In the genomic region with DNA sequence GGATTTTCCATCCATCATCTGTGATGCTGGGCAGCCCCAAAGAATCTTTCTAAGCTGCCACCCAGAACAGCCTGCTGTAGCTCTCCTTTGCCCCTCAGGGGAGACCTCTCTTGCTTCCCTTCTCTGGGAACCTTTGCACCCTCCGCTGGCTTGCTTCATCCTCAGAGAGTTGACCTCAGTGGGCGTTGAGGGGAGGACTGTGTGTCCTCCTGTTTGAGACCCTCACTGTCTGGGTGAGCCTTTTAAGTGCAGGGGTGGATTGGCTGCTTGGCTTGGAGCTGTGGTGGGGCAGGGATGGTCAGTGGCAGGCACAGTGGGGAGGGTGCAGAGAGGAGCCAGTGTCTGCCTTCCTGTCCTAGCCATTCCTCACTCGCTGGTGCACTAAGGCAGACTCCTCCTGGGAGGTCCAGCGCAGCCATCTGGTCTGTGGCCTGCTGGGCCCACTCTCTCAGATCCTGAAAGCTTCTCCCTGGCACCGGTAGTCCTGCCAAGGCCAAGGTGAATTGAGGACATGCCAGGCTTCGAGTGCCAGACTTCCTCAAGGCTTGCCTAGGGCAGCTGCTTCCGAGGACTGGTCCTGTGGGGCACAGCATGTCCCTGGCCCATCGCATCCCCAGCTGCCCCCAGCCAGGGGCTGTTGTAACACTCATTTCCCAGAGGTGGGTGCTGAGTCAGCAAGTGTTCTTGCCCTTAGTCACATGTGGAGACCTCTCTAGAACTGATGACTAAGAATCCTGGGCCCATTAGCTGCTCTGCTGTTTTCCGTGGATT, we compare ENCODE assay signal across 10 mouse cellular contexts. TPM values are rescaled to one million over a fixed set of nuclear protein-coding genes. Genes with fewer than 3 reads are reported as not detected.
DNase-seq lines count a peak whose midpoint lies in the region; ATAC-seq and TF ChIP-seq lines count a peak whose summit lies in the region.
"Had no signal": no experiment of that assay in that cellular context is flagged by ENCODE, and none has a peak within 500 bp of the region (broad histone marks: within the 10 kb centered on the region; RNA-seq: fewer than 3 reads in every experiment).

No protein-coding gene starts in this region.

- no peak overlapping the region for H3K4me3 ChIP-seq in heart, embryonic 12.5 days
- no peak overlapping the region for H3K4me3 ChIP-seq in C2C12 (ENCODE audit: insufficient read depth, poor library complexity, severe bottlenecking)
- H3K4me3 ChIP-seq in cerebellum, adult 2 months (replicated peaks; ENCODE audit: insufficient read depth, low read depth, low read length), result no peak overlapping the region
- H3K4me3 ChIP-seq in stomach, postnatal 0 days (ENCODE audit: low read depth, low read length), result no peak overlapping the region
- no peak overlapping the region for H3K4me3 ChIP-seq in liver, postnatal 0 days (ENCODE audit: low read depth, low read length)
- H3K4me3 ChIP-seq in intestine, postnatal 0 days (ENCODE audit: low read depth, low read length), result no peak overlapping the region

- H3ac ChIP-seq in C2C12 (ENCODE audit: control insufficient read depth, insufficient read length, low read depth), result no peak overlapping the region

- no peak for TF ChIP-seq CTCF in C2C12 (IDR thresholded peaks at IDR 0.05; ENCODE audit: control insufficient read depth, insufficient read depth, insufficient read length)
- 0 out of 2 replicates have a peak, but pooled peaks have one; percentile 4 for TF ChIP-seq CTCF in cerebellum, adult 2 months (IDR thresholded peaks at IDR 0.05; ENCODE audit: borderline replicate concordance, insufficient read depth, low read depth, low read length)
- no peak for TF ChIP-seq CTCF in stomach, postnatal 0 days (IDR thresholded peaks at IDR 0.05; ENCODE audit: low read depth)
- TF ChIP-seq CTCF in liver, postnatal 0 days (IDR thresholded peaks at IDR 0.05; ENCODE audit: low read depth), result no peak
- no peak for TF ChIP-seq CTCF in intestine, postnatal 0 days (IDR thresholded peaks at IDR 0.05; ENCODE audit: low read depth)

- 56% methylated on average over 9 of the region's 9 CpGs for WGBS in heart, embryonic 12.5 days
- WGBS in cerebellum, adult 2 months, result 7% methylated on average over 9 of the region's 9 CpGs
- 56% methylated on average over 9 of the region's 9 CpGs for WGBS in stomach, postnatal 0 days
- WGBS in liver, postnatal 0 days (ENCODE audit: insufficient replicate concordance), result 60% methylated on average over 9 of the region's 9 CpGs
- 66% methylated on average over 9 of the region's 9 CpGs for WGBS in intestine, postnatal 0 days

- no peak overlapping the region for H3K27ac ChIP-seq in heart, embryonic 12.5 days (ENCODE audit: poor library complexity, severe bottlenecking)
- peak overlapping the region; percentile 81 for H3K27ac ChIP-seq in cerebellum, adult 2 months (ENCODE audit: insufficient read depth, low read length)
- H3K27ac ChIP-seq in stomach, postnatal 0 days (replicated peaks), result no peak overlapping the region
- no peak overlapping the region for H3K27ac ChIP-seq in liver, postnatal 0 days (ENCODE audit: low read depth)
- no peak overlapping the region for H3K27ac ChIP-seq in intestine, postnatal 0 days (ENCODE audit: low read depth, low read length)
- H3K27ac ChIP-seq: kidney, postnatal 0 days had no signal

- peak; percentile 68 to 80 for DNase-seq in heart, adult 18-20 months
- DNase-seq in cerebellum, adult 2 months, result peak; percentile 97 to 98
- DNase-seq in heart, postnatal 14 days, result peak; percentile 55 to 61
- DNase-seq in stomach, postnatal 0 days (ENCODE audit: low spot score), result no peak
- DNase-seq in liver, postnatal 0 days, result no peak

- H3K9ac ChIP-seq in heart, embryonic 12.5 days, result no peak overlapping the region
- peak overlapping the region; percentile 14; the same call in 1 of the 2 replicates for H3K9ac ChIP-seq in stomach, postnatal 0 days (ENCODE audit: low read length)
- H3K9ac ChIP-seq in liver, postnatal 0 days (replicated peaks), result no peak overlapping the region
- no peak overlapping the region for H3K9ac ChIP-seq in intestine, postnatal 0 days (ENCODE audit: low read depth, low read length)

- H3K36me3 ChIP-seq in heart, embryonic 12.5 days, result no peaks in the 10 kb centered on the region
- no peaks in the 10 kb centered on the region for H3K36me3 ChIP-seq in C2C12 (ENCODE audit: control insufficient read depth, insufficient read depth)
- no peaks in the 10 kb centered on the region for H3K36me3 ChIP-seq in stomach, postnatal 0 days (ENCODE audit: control insufficient read depth, insufficient read depth, low read length)
- H3K36me3 ChIP-seq in liver, postnatal 0 days (replicated peaks; ENCODE audit: insufficient read depth, low read length), result no peaks in the 10 kb centered on the region
- no peaks in the 10 kb centered on the region for H3K36me3 ChIP-seq in intestine, postnatal 0 days (ENCODE audit: control insufficient read depth, insufficient read depth)

- ATAC-seq in heart, embryonic 12.5 days (ENCODE audit: insufficient number of reproducible peaks, low FRiP score), result no peak
- no peak for ATAC-seq in stomach, postnatal 0 days (ENCODE audit: low FRiP score, low TSS enrichment)
- ATAC-seq in liver, postnatal 0 days, result no peak
- no peak for ATAC-seq in intestine, postnatal 0 days

- no peaks in the 10 kb centered on the region for H3K27me3 ChIP-seq in heart, embryonic 12.5 days (replicated peaks)
- no peaks in the 10 kb centered on the region for H3K27me3 ChIP-seq in C2C12 (ENCODE audit: control insufficient read depth, insufficient read depth, insufficient read length)
- no peaks in the 10 kb centered on the region for H3K27me3 ChIP-seq in cerebellum, adult 2 months (ENCODE audit: control insufficient read depth, insufficient read depth, low read length)
- no peaks in the 10 kb centered on the region for H3K27me3 ChIP-seq in stomach, postnatal 0 days (ENCODE audit: control insufficient read depth, insufficient read depth, low read length)
- H3K27me3 ChIP-seq in liver, postnatal 0 days (ENCODE audit: insufficient read depth, low read length), result no peaks in the 10 kb centered on the region
- H3K27me3 ChIP-seq in intestine, postnatal 0 days (replicated peaks; ENCODE audit: control insufficient read depth, insufficient read depth, low read length), result no peaks in the 10 kb centered on the region

- H3K4me2 ChIP-seq in heart, embryonic 12.5 days, result no peak overlapping the region
- no peak overlapping the region for H3K4me2 ChIP-seq in stomach, postnatal 0 days (replicated peaks; ENCODE audit: low read depth)
- no peak overlapping the region for H3K4me2 ChIP-seq in liver, postnatal 0 days (ENCODE audit: low read depth, low read length)
- H3K4me2 ChIP-seq in intestine, postnatal 0 days (replicated peaks; ENCODE audit: low read depth), result no peak overlapping the region

- H3K79me3 ChIP-seq in C2C12 (ENCODE audit: low read depth), result no peaks in the 10 kb centered on the region

- TF ChIP-seq EP300 in stomach, postnatal 0 days (optimal IDR thresholded peaks at IDR 0.05), result no peak
- no peak for TF ChIP-seq EP300 in liver, postnatal 0 days (IDR thresholded peaks at IDR 0.05; ENCODE audit: low read depth)

- 0 out of 2 replicates have a peak, but pooled peaks have one; percentile 13 for TF ChIP-seq POLR2A in cerebellum, adult 2 months (IDR thresholded peaks at IDR 0.05; ENCODE audit: borderline replicate concordance, insufficient read depth, low read length)

- intact Hi-C loops in heart, postnatal 14 days (cut with DNase I), result no loop called here

- H3K4me1 ChIP-seq in heart, embryonic 12.5 days (replicated peaks), result peaks cover 10% of the 10 kb centered on the region
- H3K4me1 ChIP-seq in cerebellum, adult 2 months (ENCODE audit: control insufficient read depth, insufficient read depth, low read length), result peaks cover 66% of the 10 kb centered on the region
- H3K4me1 ChIP-seq in stomach, postnatal 0 days (replicated peaks; ENCODE audit: control insufficient read depth, insufficient read depth), result peaks cover 2% of the 10 kb centered on the region; the same call in 1 of the 2 replicates
- H3K4me1 ChIP-seq in liver, postnatal 0 days (ENCODE audit: insufficient read depth), result 0 out of 2 replicates have a peak, but pooled peaks cover 8% of the 10 kb centered on the region
- peaks cover 4% of the 10 kb centered on the region; the same call in 1 of the 2 replicates for H3K4me1 ChIP-seq in intestine, postnatal 0 days (replicated peaks; ENCODE audit: control insufficient read depth, insufficient read depth, low read length)

- no peaks in the 10 kb centered on the region for H3K79me2 ChIP-seq in C2C12 (ENCODE audit: control insufficient read depth, insufficient read depth)

- H3K9me3 ChIP-seq in heart, embryonic 12.5 days (replicated peaks), result no peaks in the 10 kb centered on the region
- no peaks in the 10 kb centered on the region for H3K9me3 ChIP-seq in stomach, postnatal 0 days (ENCODE audit: control insufficient read depth, low read length)
- H3K9me3 ChIP-seq in liver, postnatal 0 days (ENCODE audit: low read length), result no peaks in the 10 kb centered on the region
- H3K9me3 ChIP-seq in intestine, postnatal 0 days (ENCODE audit: control insufficient read depth), result no peaks in the 10 kb centered on the region

RNA-seq across cellular contexts. Expression of a gene that starts 5.7 kb away (rescaled TPM):
- 1 to 10 TPM in 1 of 2 experiments, not detected in 1; 1.2 TPM for total RNA-seq in heart, adult 18-20 months (2021)
- not detected in 2 replicates for polyA plus RNA-seq in heart, embryonic 12.5 days (2016; fragmentation: Nextera tagmentation; extraction: Ambion mirVana)
- not detected for polyA plus RNA-seq in C2C12 (2012; fragmentation: generic; extraction: Trizol)
- polyA plus RNA-seq in cerebellum, adult 2 months (2012; rRNA removed), result not detected in 2 replicates
- under 1 TPM in 1 of 2 experiments, not detected in 1; 0.48 TPM for total RNA-seq in heart, postnatal 14 days (2021)
- polyA plus RNA-seq in stomach, postnatal 0 days (2015; fragmentation: Nextera tagmentation; extraction: Ambion mirVana), result 0.74 and 1.5 TPM in 2 replicates
- polyA plus RNA-seq in liver, postnatal 0 days (2015; fragmentation: Nextera tagmentation; extraction: Ambion mirVana), result 5.8 and 7.6 TPM in 2 replicates
- 156 and 165 TPM in 2 replicates for polyA plus RNA-seq in intestine, postnatal 0 days (2015; fragmentation: Nextera tagmentation; extraction: Ambion mirVana)
- polyA plus RNA-seq: cortical plate, adult 2 months had no signal

RNA-seq across cellular contexts. Expression of a gene that starts 15.5 kb away (rescaled TPM):
- 1 to 10 TPM; 4.2 to 7.2 TPM for total RNA-seq in heart, adult 18-20 months (2021)
- polyA plus RNA-seq in heart, embryonic 12.5 days (2016; fragmentation: Nextera tagmentation; extraction: Ambion mirVana), result 1.3 TPM in 2 replicates
- polyA plus RNA-seq in C2C12 (2012; fragmentation: generic; extraction: Trizol), result 14.4 TPM
- polyA plus RNA-seq in cerebellum, adult 2 months (2012; rRNA removed), result 82.4 and 104 TPM in 2 replicates
- 1 to 10 TPM; 1.8 to 5.0 TPM for total RNA-seq in heart, postnatal 14 days (2021)
- polyA plus RNA-seq in stomach, postnatal 0 days (2015; fragmentation: Nextera tagmentation; extraction: Ambion mirVana), result 1.9 and 2.5 TPM in 2 replicates
- polyA plus RNA-seq in liver, postnatal 0 days (2015; fragmentation: Nextera tagmentation; extraction: Ambion mirVana), result 0.15 and 0.19 TPM in 2 replicates
- polyA plus RNA-seq in intestine, postnatal 0 days (2015; fragmentation: Nextera tagmentation; extraction: Ambion mirVana), result 0.23 and 0.26 TPM in 2 replicates

RNA-seq across cellular contexts. Expression of a gene that starts 17.6 kb away (rescaled TPM):
- total RNA-seq in heart, adult 18-20 months (2021), result 10 to 100 TPM; 44.9 to 96.4 TPM
- 15.9 and 16.6 TPM in 2 replicates for polyA plus RNA-seq in heart, embryonic 12.5 days (2016; fragmentation: Nextera tagmentation; extraction: Ambion mirVana)
- 4.0 TPM for polyA plus RNA-seq in C2C12 (2012; fragmentation: generic; extraction: Trizol)
- 59.7 and 61.4 TPM in 2 replicates for polyA plus RNA-seq in cerebellum, adult 2 months (2012; rRNA removed)
- 10 to 100 TPM in 1 of 2 experiments, 1 to 10 TPM in 1; 6.4 to 21.2 TPM for total RNA-seq in heart, postnatal 14 days (2021)
- polyA plus RNA-seq in stomach, postnatal 0 days (2015; fragmentation: Nextera tagmentation; extraction: Ambion mirVana), result 28.9 and 33.9 TPM in 2 replicates
- 220 and 283 TPM in 2 replicates for polyA plus RNA-seq in liver, postnatal 0 days (2015; fragmentation: Nextera tagmentation; extraction: Ambion mirVana)
- polyA plus RNA-seq in intestine, postnatal 0 days (2015; fragmentation: Nextera tagmentation; extraction: Ambion mirVana), result 6.1 and 7.0 TPM in 2 replicates

RNA-seq across cellular contexts. Expression of a gene that starts 53.5 kb away (rescaled TPM):
- total RNA-seq in heart, adult 18-20 months (2021), result 1 to 10 TPM; 5.4 to 5.8 TPM
- polyA plus RNA-seq in heart, embryonic 12.5 days (2016; fragmentation: Nextera tagmentation; extraction: Ambion mirVana), result 23.8 and 25.6 TPM in 2 replicates
- polyA plus RNA-seq in C2C12 (2012; fragmentation: generic; extraction: Trizol), result 65.1 TPM
- 9.9 and 10.5 TPM in 2 replicates for polyA plus RNA-seq in cerebellum, adult 2 months (2012; rRNA removed)
- total RNA-seq in heart, postnatal 14 days (2021), result 1 to 10 TPM; 5.9 to 6.6 TPM
- 45.5 and 48.0 TPM in 2 replicates for polyA plus RNA-seq in stomach, postnatal 0 days (2015; fragmentation: Nextera tagmentation; extraction: Ambion mirVana)
- 14.8 and 19.0 TPM in 2 replicates for polyA plus RNA-seq in liver, postnatal 0 days (2015; fragmentation: Nextera tagmentation; extraction: Ambion mirVana)
- 54.8 and 60.3 TPM in 2 replicates for polyA plus RNA-seq in intestine, postnatal 0 days (2015; fragmentation: Nextera tagmentation; extraction: Ambion mirVana)

Comparison
In these comparisons a context has a peak if more than half of its experiments do, and no peak if none do; other contexts are left out.
1. DNase-seq: peak in heart, adult 18-20 months (2 of 2), cerebellum, adult 2 months (2 of 2) and heart, postnatal 14 days (2 of 2); none in stomach, postnatal 0 days (single experiment) and liver, postnatal 0 days (single experiment).
2. RNA of a gene that starts 5.7 kb away (polyA plus RNA-seq): 156 to 165 TPM in intestine, postnatal 0 days; 5.8 to 7.6 TPM in liver, postnatal 0 days, 0.74 to 1.5 TPM in stomach, postnatal 0 days, not detected in heart, embryonic 12.5 days, not detected in C2C12 (single experiment) and not detected in cerebellum, adult 2 months; every median in the first group is over 10 times any median in the second.